Mouse (Mus musculus): ENCODE results near the gene Cdh23.

DNA sequence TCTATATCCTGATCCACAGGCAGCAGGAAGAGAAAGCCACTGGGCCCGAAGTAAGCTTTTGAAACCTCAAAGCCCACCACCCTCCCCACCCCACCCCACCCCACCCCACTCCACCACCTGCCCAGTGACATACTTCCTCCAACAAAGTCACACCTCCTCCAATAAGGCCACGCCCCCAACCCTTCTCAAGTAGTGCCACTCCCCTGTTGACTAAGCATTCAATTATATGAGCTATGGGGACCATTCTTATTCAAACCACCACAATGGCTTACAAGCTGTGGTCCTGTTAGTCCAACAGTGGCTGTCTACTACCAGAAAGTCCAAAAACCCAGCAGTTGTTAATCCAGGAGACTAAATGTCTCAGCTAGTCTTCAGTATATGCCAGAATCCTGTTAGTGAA, 22.2 kb upstream of the Cdh23 start:
- no peak for TF ChIP-seq CTCF (IDR thresholded peaks at IDR 0.05; ENCODE audit: low read depth, low read length)
- no peak for TF ChIP-seq POLR2A (IDR thresholded peaks at IDR 0.05; ENCODE audit: borderline replicate concordance, low read depth, low read length)

All from bone marrow macrophage, adult 2 months (primary cell).